Mouse (Mus musculus): ENCODE measurements around the gene Il27. TPM values are rescaled to one million over a fixed set of nuclear protein-coding genes. Genes with fewer than 3 reads are reported as not detected.

Il27 gene
- polyA plus RNA-seq, 1 experiment, result 1.8 TPM

DNA sequence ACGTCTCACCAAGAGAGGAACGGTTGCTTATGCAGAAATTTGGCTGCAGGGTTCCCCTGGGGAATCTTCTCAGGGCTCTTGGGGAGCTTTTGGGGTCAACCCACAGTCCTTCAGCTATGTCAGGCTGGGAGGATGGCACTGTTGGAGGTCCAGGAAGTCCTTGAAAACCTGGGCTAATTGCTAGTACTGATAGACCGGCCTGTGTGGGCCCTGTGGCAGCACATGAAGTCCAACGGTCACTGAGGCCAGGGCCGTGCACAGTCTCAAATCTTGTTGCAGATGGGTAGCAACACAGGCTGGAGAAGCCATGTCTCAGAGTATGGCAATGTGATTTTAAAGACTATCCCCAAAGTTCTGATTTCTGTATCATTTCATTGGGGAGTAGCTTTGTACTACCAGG is 13.1 kb upstream of the Il27 start:
- Histone ChIP-seq H3K27me3 (ENCODE audit: control insufficient read depth, insufficient read depth, low read length) (no peaks in the 10 kb centered on the region), H3K4me1 (replicated peaks; ENCODE audit: control insufficient read depth, insufficient read depth, low read length) (peaks cover 5% of the 10 kb centered on the region), H3K4me3 (ENCODE audit: control insufficient read depth, insufficient read depth, low read length) (no peak overlapping the region), H3K27ac (ENCODE audit: control insufficient read depth, insufficient read depth, low read length) (no peak overlapping the region), H3K36me3 (ENCODE audit: control insufficient read depth, insufficient read depth, low read length) (no peaks in the 10 kb centered on the region)
- TF ChIP-seq POLR2A (IDR thresholded peaks at IDR 0.05; ENCODE audit: control insufficient read depth, extremely low read depth, insufficient read depth, low read length, poor library complexity) (no peak), CTCF (IDR thresholded peaks at IDR 0.05; ENCODE audit: borderline replicate concordance, control insufficient read depth, extremely low read depth, insufficient read depth, low read length, poor library complexity) (no peak)
- 94% methylated on average over 5 of the region's 5 CpGs for WGBS
- no peak for DNase-seq

- no peak overlapping the region for H3K27ac ChIP-seq (ENCODE audit: control insufficient read depth, insufficient read depth, low read length)
- H3K4me1 ChIP-seq (replicated peaks; ENCODE audit: control insufficient read depth, insufficient read depth, low read length), result peaks cover 5% of the 10 kb centered on the region
- no peak for DNase-seq
- TF ChIP-seq POLR2A (IDR thresholded peaks at IDR 0.05; ENCODE audit: control insufficient read depth, extremely low read depth, insufficient read depth, low read length, poor library complexity) (no peak), CTCF (IDR thresholded peaks at IDR 0.05; ENCODE audit: borderline replicate concordance, control insufficient read depth, extremely low read depth, insufficient read depth, low read length, poor library complexity) (no peak)
- no peak overlapping the region for H3K4me3 ChIP-seq (ENCODE audit: control insufficient read depth, insufficient read depth, low read length)
- no peaks in the 10 kb centered on the region for H3K27me3 ChIP-seq (ENCODE audit: control insufficient read depth, insufficient read depth, low read length)
- 88% methylated on average over 3 of the region's 3 CpGs for WGBS
- no peaks in the 10 kb centered on the region for H3K36me3 ChIP-seq (ENCODE audit: control insufficient read depth, insufficient read depth, low read length)
These were observed 12.3 kb upstream of the Il27 start for GRCm38 (mm10) chr7:126607064-126607463.

- Histone ChIP-seq H3K36me3 (ENCODE audit: control insufficient read depth, insufficient read depth, low read length) (no peaks in the 10 kb centered on the region), H3K4me3 (ENCODE audit: control insufficient read depth, insufficient read depth, low read length) (no peak overlapping the region), H3K4me1 (replicated peaks; ENCODE audit: control insufficient read depth, insufficient read depth, low read length) (peaks cover 5% of the 10 kb centered on the region), H3K27ac (ENCODE audit: control insufficient read depth, insufficient read depth, low read length) (no peak overlapping the region), H3K27me3 (ENCODE audit: control insufficient read depth, insufficient read depth, low read length) (no peaks in the 10 kb centered on the region)
- DNase-seq, result no peak
- 16% methylated on average over 5 of the region's 5 CpGs for WGBS
- TF ChIP-seq POLR2A (IDR thresholded peaks at IDR 0.05; ENCODE audit: control insufficient read depth, extremely low read depth, insufficient read depth, low read length, poor library complexity), result no peak
- TF ChIP-seq CTCF (IDR thresholded peaks at IDR 0.05; ENCODE audit: borderline replicate concordance, control insufficient read depth, extremely low read depth, insufficient read depth, low read length, poor library complexity), result no peak
These were observed 11.9 kb upstream of the Il27 start for GRCm38 (mm10) chr7:126606611-126607010.

GRCm38 (mm10) chr7:126602650-126603049 is 7.9 kb upstream of the Il27 start:
- Histone ChIP-seq H3K4me1 (replicated peaks; ENCODE audit: control insufficient read depth, insufficient read depth, low read length) (peaks cover 5% of the 10 kb centered on the region), H3K27ac (ENCODE audit: control insufficient read depth, insufficient read depth, low read length) (no peak overlapping the region), H3K27me3 (ENCODE audit: control insufficient read depth, insufficient read depth, low read length) (no peaks in the 10 kb centered on the region), H3K36me3 (ENCODE audit: control insufficient read depth, insufficient read depth, low read length) (no peaks in the 10 kb centered on the region), H3K4me3 (ENCODE audit: control insufficient read depth, insufficient read depth, low read length) (no peak overlapping the region)
- WGBS, result 41% methylated on average over 3 of the region's 3 CpGs
- no peak for TF ChIP-seq POLR2A (IDR thresholded peaks at IDR 0.05; ENCODE audit: control insufficient read depth, extremely low read depth, insufficient read depth, low read length, poor library complexity)
- no peak for TF ChIP-seq CTCF (IDR thresholded peaks at IDR 0.05; ENCODE audit: borderline replicate concordance, control insufficient read depth, extremely low read depth, insufficient read depth, low read length, poor library complexity)
- no peak for DNase-seq

DNA sequence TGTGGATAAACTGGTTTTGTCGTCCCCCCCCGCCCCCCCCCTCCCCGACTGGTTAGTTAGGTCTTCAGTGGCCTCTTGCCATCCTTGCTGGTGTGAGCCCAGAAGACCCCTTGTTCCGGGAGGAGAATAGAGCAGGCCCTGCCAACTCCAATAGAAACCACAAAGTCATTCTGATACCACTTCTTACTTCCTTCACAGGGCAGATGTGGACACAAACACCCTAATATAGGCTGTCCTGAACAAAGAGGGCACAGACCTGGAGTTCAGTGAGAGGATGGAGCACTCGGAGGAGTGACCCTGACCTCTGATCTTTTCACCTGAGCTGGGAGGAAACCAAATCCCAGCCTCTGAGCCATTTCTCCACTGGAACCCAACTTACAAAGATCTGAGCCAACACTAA is 7.2 kb upstream of the Il27 start:
- H3K27me3 ChIP-seq (ENCODE audit: control insufficient read depth, insufficient read depth, low read length), result no peaks in the 10 kb centered on the region
- H3K4me1 ChIP-seq (replicated peaks; ENCODE audit: control insufficient read depth, insufficient read depth, low read length), result peaks cover 2% of the 10 kb centered on the region; the same call in 1 of the 2 replicates
- no peak for DNase-seq
- TF ChIP-seq CTCF (IDR thresholded peaks at IDR 0.05; ENCODE audit: borderline replicate concordance, control insufficient read depth, extremely low read depth, insufficient read depth, low read length, poor library complexity), result no peak
- TF ChIP-seq POLR2A (IDR thresholded peaks at IDR 0.05; ENCODE audit: control insufficient read depth, extremely low read depth, insufficient read depth, low read length, poor library complexity), result no peak
- no peak overlapping the region for H3K4me3 ChIP-seq (ENCODE audit: control insufficient read depth, insufficient read depth, low read length)
- H3K36me3 ChIP-seq (ENCODE audit: control insufficient read depth, insufficient read depth, low read length), result no peaks in the 10 kb centered on the region
- WGBS, result 20% methylated on average over 5 of the region's 5 CpGs
- no peak overlapping the region for H3K27ac ChIP-seq (ENCODE audit: control insufficient read depth, insufficient read depth, low read length)

- no peaks in the 10 kb centered on the region for H3K4me1 ChIP-seq (replicated peaks; ENCODE audit: control insufficient read depth, insufficient read depth, low read length)
- no peak overlapping the region for H3K4me3 ChIP-seq (ENCODE audit: control insufficient read depth, insufficient read depth, low read length)
- no peaks in the 10 kb centered on the region for H3K27me3 ChIP-seq (ENCODE audit: control insufficient read depth, insufficient read depth, low read length)
- WGBS, result 88% methylated on average over 6 of the region's 6 CpGs
- H3K36me3 ChIP-seq (ENCODE audit: control insufficient read depth, insufficient read depth, low read length), result no peaks in the 10 kb centered on the region
- no peak for DNase-seq
- no peak overlapping the region for H3K27ac ChIP-seq (ENCODE audit: control insufficient read depth, insufficient read depth, low read length)
- TF ChIP-seq POLR2A (IDR thresholded peaks at IDR 0.05; ENCODE audit: control insufficient read depth, extremely low read depth, insufficient read depth, low read length, poor library complexity) (no peak), CTCF (IDR thresholded peaks at IDR 0.05; ENCODE audit: borderline replicate concordance, control insufficient read depth, extremely low read depth, insufficient read depth, low read length, poor library complexity) (no peak)
These were observed 4.2 kb upstream of the Il27 start for GRCm38 (mm10) chr7:126598919-126599318.

DNA sequence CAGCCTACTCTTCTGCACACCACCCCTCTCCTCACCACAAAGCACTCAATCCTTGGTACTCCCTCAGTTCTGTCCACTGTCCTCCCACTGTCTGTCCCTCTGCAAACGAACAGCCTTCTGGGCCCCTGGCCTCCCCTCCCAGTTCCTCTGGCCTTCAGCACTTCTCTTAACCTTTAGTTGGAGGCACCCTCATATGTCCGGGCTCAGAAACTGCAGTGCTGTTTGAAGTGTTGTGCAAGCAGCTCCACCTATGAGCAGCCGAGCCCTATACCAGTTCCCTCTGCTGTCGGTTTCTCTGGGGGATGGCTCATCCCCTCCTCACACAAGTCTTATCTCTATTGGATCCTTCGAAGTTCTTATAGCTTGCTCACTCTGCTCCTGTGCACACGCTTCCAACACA is 1.7 kb upstream of the Il27 start:
- WGBS, result 72% methylated on average over 6 of the region's 6 CpGs
- DNase-seq, result no peak
- Histone ChIP-seq H3K36me3 (ENCODE audit: control insufficient read depth, insufficient read depth, low read length) (no peaks in the 10 kb centered on the region), H3K4me3 (ENCODE audit: control insufficient read depth, insufficient read depth, low read length) (no peak overlapping the region), H3K4me1 (replicated peaks; ENCODE audit: control insufficient read depth, insufficient read depth, low read length) (no peaks in the 10 kb centered on the region), H3K27ac (ENCODE audit: control insufficient read depth, insufficient read depth, low read length) (no peak overlapping the region), H3K27me3 (ENCODE audit: control insufficient read depth, insufficient read depth, low read length) (no peaks in the 10 kb centered on the region)
- TF ChIP-seq POLR2A (IDR thresholded peaks at IDR 0.05; ENCODE audit: control insufficient read depth, extremely low read depth, insufficient read depth, low read length, poor library complexity), result no peak
- TF ChIP-seq CTCF (IDR thresholded peaks at IDR 0.05; ENCODE audit: borderline replicate concordance, control insufficient read depth, extremely low read depth, insufficient read depth, low read length, poor library complexity), result no peak
